Mouse (Mus musculus): ENCODE results near the gene Btbd2.

The Btbd2 gene

DNA sequence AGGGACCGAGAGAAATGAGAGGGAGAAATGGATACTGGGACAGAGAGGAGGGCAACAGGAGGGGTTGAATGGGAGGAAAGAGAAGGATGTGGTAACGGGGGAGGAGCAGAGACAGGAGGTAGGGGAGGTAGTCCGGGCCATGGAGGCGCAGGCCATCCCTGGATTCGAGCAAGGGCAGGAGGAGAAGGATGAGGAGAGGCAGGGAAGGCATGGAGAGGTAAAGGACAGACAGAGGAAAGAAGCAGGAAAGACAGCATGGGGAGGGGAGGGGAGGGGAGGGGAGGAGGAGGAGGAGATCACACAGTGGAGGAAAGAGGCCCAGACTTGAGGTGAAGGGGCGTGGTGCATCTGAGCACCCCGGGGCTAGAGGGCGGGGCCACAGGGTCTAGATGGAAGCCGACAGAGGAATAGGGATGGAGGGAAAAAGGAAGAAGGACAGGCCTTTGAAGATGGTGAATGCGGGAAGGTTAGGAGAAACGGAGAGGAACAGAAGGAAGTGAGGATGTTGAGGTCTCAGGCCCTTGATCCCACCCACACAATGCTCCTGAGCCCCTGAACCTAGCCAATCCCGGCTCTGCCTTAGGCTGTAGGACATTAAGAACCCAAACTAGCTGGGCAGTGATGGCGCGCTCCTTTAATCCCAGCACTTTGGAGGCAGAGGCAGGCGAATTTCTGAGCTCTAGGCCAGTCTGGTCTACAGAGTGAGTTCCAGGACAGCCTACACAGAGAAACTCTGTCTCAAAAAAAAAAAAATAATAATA lies at the start of gene Btbd2:
Gene Btbd2, minus strand, starts transcription at position 209 of the 761 bp plus-strand sequence.
- in situ Hi-C loops (cut with MboI; ENCODE audit: unreplicated experiment in 2 of 2): loop anchor here in 1 of 2 experiments (5.0 kb wide), 2 partner anchors 35 kb away; partner anchors contain the start of gene Csnk1g2

GRCm38 (mm10) chr10:80705479-80705878 lies 48.6 kb upstream of the Btbd2 start:
- in situ Hi-C loops (cut with MboI; ENCODE audit: unreplicated experiment in 2 of 2): no loop called here

DNA sequence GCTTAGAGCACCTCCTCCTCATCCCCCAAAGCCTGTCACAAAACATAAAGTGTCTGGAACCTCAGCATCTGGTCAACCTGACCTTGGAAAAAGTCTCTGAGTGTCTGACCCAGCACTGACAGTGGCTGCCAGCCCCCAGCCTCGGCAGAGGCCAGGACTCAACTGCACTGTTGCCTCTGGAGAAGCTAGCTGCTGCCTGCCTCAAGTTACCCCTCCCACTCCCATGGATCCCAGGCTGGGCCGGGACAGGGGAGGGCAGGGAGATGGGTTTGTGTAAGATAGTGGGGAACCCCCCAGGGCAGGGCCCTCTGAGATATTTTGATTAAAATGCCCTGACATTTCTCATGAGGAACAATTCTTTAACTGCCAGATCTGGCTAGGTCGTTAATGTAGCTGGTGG lies 48.2 kb upstream of the Btbd2 start:
- in situ Hi-C loops (cut with MboI; ENCODE audit: unreplicated experiment in 2 of 2): no loop called here

DNA sequence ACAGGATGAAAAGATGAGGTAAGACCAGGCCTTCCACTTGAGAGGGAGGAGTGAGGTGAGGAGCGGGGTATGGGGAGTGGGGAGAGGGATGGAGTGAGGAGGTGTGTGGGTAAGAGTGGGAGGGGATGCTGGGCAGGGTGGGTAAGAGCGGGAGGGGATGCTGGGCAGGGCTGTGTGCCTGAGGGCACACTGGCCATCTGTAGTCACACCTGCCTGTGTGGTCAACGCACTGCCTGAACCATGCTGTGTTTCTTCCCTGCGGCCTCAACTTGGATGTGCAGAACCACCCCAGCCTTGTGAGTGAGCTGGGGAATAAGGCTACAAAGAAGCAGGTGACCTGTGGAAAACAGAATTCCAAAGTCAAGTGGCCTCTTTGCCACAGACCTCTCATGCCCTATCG lies 47.5 kb upstream of the Btbd2 start:
- in situ Hi-C loops (cut with MboI; ENCODE audit: unreplicated experiment in 2 of 2): no loop called here

DNA sequence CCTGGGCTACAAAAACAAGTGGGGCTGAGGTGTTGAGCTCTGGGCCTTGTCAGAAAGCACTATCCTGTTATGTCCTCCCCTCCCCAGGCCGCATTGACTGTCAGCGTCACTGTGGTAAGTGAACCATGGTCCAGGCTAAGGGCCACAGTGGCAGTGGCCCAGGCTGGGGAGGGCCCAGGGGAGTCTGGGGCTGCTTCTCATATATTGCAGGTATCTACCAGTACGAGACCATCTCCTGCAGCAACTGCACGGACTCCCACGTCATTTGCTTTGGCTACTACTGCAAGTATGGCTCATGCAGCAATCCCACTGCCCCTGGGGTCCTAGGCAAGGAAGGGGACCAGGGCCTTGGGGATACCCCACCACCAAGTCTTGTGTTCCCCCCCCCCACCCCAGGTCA lies 46.8 kb upstream of the Btbd2 start:
- in situ Hi-C loops (cut with MboI; ENCODE audit: unreplicated experiment in 2 of 2): no loop called here

DNA sequence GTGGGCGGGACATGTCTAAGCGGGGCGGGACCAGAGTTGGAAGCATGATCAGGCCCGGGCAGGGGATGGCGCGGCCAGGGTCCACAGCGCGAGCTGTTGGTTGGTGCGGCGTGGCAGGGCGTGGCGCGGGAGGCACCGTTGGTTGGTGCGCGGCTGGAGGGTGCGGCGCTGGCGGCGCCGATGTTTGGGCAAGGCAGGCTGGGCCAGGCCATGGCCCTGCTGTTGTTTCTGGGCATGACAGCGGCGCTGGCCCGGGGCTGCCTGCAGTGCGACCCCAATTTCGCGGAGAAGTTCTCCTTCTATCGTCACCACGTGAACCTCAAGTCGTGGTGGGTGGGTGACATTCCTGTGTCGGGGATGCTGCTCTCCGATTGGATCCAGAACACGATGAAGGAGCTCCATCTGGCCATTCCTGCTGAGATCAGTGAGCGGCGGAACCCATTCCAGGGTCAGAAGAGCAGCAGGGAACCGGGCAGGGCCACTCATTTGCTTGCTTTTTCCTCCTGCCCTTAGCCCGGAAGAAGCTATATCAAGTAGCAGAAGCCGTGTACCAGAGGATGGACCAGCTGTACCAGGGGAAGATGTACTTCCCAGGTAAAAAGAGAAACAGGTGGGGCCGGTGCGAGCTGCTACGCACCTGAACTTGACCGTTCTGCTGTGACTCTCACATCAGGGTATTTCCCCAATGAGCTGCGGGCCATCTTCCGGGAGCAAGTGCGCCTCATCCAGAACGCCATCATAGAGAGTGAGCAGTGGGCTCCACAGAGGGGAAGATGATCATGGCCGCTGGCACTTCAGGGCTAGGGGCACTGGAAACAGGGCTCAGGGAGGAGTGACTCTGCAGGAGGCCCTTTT lies 45.9 kb upstream of the Btbd2 start:
- in situ Hi-C loops (cut with MboI; ENCODE audit: unreplicated experiment in 2 of 2): no loop called here

DNA sequence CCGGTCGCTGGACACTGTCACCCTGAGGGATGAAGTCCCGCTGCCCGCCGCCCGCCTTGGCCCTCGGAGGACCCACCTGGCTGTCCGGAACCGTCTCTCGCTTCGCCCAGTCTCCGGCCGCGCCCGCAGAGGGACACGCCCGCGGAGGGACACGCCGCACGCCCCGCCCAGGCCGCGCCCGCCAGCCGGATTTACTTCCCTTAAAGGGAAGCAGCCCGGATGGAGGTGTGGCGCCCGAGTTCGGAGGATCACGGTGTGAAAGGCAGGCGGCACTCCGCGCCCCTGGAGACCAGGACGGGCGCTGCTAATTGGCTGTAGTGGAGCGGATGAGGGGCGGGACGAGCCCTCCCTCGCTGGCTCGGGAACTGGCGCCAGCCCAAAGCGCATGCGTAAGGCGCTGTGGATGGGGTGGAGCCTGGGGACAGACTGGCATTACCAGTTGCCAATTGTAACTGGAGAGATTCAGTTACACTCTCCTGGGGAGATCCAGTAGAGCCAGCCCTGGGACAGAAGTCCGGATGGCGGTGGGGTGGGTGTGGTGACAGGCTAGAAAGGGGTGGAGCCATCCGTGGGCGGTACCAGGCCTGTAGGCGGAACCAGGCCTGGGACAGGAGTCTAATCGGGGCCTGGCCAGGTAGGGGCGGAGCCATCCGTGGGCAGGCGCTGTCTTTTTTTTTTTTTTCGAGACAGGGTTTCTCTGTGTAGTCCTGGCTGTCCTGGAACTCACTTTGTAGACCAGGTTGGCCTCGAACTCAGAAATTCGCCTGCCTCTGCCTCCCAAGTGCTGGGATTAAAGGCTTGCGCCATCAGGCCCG lies 45.1 kb upstream of the Btbd2 start, which contains the start of the genes Mob3a and Izumo4:
Gene Mob3a, minus strand, starts transcription at position 257 of the 815 bp plus-strand sequence.
Gene Izumo4, plus strand, starts transcription at position 464 of the 815 bp plus-strand sequence.
- in situ Hi-C loops (cut with MboI; ENCODE audit: unreplicated experiment in 2 of 2): no loop called here

- in situ Hi-C loops (cut with MboI; ENCODE audit: unreplicated experiment in 2 of 2): no loop called here
These were observed 43.9 kb upstream of the Btbd2 start for GRCm38 (mm10) chr10:80700732-80701131.

DNA sequence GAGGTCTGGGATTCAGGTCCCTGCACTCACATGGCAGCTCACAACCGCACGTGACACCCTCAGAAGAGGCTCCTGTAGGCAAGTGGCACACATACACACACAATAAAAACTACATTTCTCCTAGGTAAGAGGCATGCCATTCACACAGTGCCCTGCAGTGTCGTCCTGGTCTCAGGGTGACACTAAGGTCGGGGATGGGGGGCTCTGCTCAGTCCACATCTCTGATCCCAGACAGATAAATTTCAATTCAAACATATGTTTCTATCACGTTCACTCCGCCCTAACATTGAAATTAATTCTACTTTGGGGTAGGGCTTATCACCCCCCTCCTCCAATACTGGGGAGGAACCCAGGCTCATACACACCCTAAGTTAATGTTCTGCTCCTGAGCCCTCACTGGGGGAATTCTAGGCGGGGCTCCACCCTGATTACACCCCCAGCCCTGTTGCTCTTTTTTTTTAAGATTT lies 43.2 kb upstream of the Btbd2 start:
- in situ Hi-C loops (cut with MboI; ENCODE audit: unreplicated experiment in 2 of 2): no loop called here

DNA sequence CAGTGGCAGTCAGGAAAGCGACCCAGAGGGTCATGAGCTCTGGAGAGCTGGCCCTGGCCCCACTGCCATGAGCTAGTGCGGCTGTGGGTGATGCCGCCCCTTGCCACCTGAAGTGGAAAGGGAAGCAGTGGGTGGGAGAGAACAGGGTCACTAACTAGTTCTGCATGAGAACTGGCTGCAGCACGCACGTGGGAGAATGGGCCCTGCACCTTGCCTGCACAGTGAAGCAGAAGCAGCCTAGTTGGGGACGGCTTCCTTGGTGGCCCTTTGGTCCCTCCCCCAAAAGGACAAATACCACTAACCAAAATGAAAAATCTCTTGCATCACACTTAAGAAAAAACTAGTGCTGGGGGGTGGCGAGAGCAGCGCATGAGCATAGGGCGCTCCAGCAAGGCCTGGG lies 41.7 kb upstream of the Btbd2 start:
- in situ Hi-C loops (cut with MboI; ENCODE audit: unreplicated experiment in 2 of 2): loop anchor here (25.0 kb wide), 2 partner anchors 261 to 536 kb away; partner anchors contain the start of genes 1600002K03Rik (in 1 of the 2), Cirbp (in 1 of the 2) and Tcf3 (in 1 of the 2)

GRCm38 (mm10) chr10:80697812-80698211 lies 40.9 kb upstream of the Btbd2 start:
- in situ Hi-C loops (cut with MboI; ENCODE audit: unreplicated experiment in 2 of 2): loop anchor here (25.0 kb wide), 2 partner anchors 261 to 536 kb away; partner anchors contain the start of genes 1600002K03Rik (in 1 of the 2), Cirbp (in 1 of the 2) and Tcf3 (in 1 of the 2)

- in situ Hi-C loops (cut with MboI; ENCODE audit: unreplicated experiment in 2 of 2): loop anchor here (25.0 kb wide), 2 partner anchors 260 to 535 kb away; partner anchors contain the start of genes 1600002K03Rik (in 1 of the 2), Cirbp (in 1 of the 2) and Tcf3 (in 1 of the 2)
These were observed 40.5 kb upstream of the Btbd2 start for GRCm38 (mm10) chr10:80697393-80697787.

DNA sequence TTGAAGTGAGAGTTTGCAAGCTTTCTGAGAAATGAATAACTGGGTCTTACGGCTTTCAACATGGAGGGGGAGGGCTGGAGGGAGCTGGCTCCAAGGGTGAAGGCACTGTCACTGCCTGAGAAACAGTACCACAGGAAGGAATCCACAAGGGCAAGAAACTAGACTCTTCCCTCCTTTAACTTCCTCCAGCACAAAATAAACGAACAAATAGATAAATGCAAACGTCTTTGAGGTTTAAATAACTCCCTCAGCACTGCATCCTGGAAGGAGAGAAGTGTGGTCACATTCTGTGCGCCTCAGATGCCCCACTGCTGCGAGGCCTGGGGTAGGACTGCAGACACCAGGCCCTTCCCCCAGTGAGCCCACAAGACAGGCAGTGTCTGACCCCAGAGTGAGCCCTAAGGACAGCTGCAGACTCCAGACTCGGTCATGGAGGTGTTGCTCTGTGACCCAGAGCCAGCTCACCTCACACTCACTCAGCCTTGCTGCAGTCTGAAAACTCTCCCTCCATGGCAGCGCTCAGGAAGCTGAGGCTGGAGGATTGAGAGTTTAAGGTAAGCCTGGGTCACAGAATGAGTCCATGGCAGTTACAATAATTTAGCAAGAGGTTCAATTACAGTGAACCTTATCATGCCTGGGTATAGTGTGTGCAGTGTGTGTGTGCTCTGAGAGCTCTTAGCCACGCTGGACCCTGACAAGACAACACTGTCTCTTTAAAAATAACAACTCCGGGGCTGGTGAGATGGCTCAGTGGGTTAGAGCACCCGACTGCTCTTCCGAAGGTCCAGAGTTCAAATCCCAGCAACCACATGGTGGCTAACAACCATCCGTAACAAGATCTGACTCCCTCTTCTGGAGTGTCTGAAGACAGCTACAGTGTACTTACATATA lies 39.9 kb upstream of the Btbd2 start:
- in situ Hi-C loops (cut with MboI; ENCODE audit: unreplicated experiment in 2 of 2): loop anchor here (25.0 kb wide), 2 partner anchors 259 to 534 kb away; partner anchors contain the start of genes 1600002K03Rik (in 1 of the 2), Cirbp (in 1 of the 2) and Tcf3 (in 1 of the 2)

GRCm38 (mm10) chr10:80695801-80696501 lies 39.1 kb upstream of the Btbd2 start:
- in situ Hi-C loops (cut with MboI; ENCODE audit: unreplicated experiment in 2 of 2): loop anchor here (25.0 kb wide), 2 partner anchors 259 to 534 kb away; partner anchors contain the start of genes 1600002K03Rik (in 1 of the 2), Cirbp (in 1 of the 2) and Tcf3 (in 1 of the 2)

DNA sequence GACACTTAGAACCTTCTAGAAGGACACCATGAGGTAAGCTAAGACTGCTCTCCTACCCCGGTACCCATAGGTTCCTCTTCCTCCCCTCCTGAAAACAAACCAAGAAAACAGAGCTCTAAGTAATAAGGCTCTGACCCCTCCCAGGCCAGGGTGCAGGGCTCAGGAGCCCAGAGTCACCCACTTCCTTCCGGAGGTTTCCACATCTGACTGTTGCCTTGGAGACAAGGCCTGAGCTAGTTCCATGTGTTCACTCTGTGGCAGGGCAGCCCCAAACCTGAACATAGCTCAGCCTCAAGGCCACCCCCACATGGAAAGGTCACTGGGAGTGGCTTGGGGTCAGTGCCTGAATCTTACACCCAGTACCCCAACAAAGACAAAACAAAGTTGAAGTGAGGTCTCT lies 38.3 kb upstream of the Btbd2 start:
- in situ Hi-C loops (cut with MboI; ENCODE audit: unreplicated experiment in 2 of 2): loop anchor here (25.0 kb wide), 2 partner anchors 258 to 533 kb away; partner anchors contain the start of genes 1600002K03Rik (in 1 of the 2), Cirbp (in 1 of the 2) and Tcf3 (in 1 of the 2)

- in situ Hi-C loops (cut with MboI; ENCODE audit: unreplicated experiment in 2 of 2): loop anchor here (5.0 to 25.0 kb wide), 3 partner anchors 37 to 532 kb away; partner anchors contain the start of genes 1600002K03Rik (in 1 of the 2), Btbd2 (in 1 of the 2), Cirbp (in 1 of the 2) and Tcf3 (in 1 of the 2)
These were observed 37.5 kb upstream of the Btbd2 start for GRCm38 (mm10) chr10:80694159-80694938.
